ENCODE assay signal across 14 mouse cellular contexts in the genomic region with DNA sequence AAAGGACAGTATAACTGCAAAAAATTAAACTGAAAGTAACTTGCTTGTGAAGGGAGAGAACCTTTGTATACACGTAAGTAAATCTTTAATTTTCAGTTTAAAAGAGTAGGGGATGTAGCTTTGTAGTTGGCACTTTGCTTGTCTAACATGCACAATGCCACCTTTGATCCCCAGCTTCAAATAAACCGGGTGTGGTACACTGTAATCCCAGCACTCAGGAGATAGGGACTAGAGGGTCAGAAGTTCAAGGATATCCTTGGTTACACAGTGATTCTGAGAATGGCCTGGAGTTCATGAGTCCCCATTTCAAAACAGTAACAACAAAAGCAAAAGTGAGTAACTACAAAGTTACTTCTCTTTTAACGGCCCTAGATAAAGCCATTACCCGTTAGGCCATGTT.
"Had no signal": no experiment of that assay in that cellular context is flagged by ENCODE, and none has a peak within 500 bp of the region (broad histone marks: within the 10 kb centered on the region; RNA-seq: fewer than 3 reads in every experiment).

No protein-coding gene starts in this region.

- H3K9me3 ChIP-seq: hindbrain, embryonic 15.5 days; limb, embryonic 10.5 days; megakaryocyte, embryonic 14.5 days; midbrain, embryonic 15.5 days; neural tube, embryonic 12.5 days had no signal

- H3K9ac ChIP-seq: hindbrain, embryonic 15.5 days; lung, embryonic 14.5 days; midbrain, embryonic 15.5 days; neural tube, embryonic 12.5 days had no signal

- DNase-seq: kidney, postnatal 4 days; lung, embryonic 14.5 days; lung, postnatal 10 days; spleen, adult 18-20 months; thymus, postnatal 36 days had no signal

- H3K4me2 ChIP-seq: hindbrain, embryonic 15.5 days; lung, embryonic 14.5 days; midbrain, embryonic 11.5 days; midbrain, embryonic 15.5 days; neural tube, embryonic 12.5 days had no signal

- H3K4me3 ChIP-seq: hindbrain, embryonic 15.5 days; layer of hippocampus, adult 2 months; limb, embryonic 10.5 days; megakaryocyte, embryonic 14.5 days; midbrain, embryonic 15.5 days; neural tube, embryonic 12.5 days had no signal

- H3K27me3 ChIP-seq: hindbrain, embryonic 15.5 days; megakaryocyte, embryonic 14.5 days; midbrain, embryonic 15.5 days; neural tube, embryonic 12.5 days had no signal

- ATAC-seq: midbrain, embryonic 15.5 days had no signal

- H3K27ac ChIP-seq: hindbrain, embryonic 15.5 days; kidney, postnatal 0 days; layer of hippocampus, adult 2 months; limb, embryonic 10.5 days; macrophage; midbrain, embryonic 15.5 days; neural tube, embryonic 12.5 days had no signal

- H3K4me1 ChIP-seq: hindbrain, embryonic 15.5 days; limb, embryonic 10.5 days; midbrain, embryonic 15.5 days; neural tube, embryonic 12.5 days had no signal
